Mouse (Mus musculus) gastrocnemius, adult 2 months (tissue): ENCODE results near the gene Clec4f. TPM values are rescaled to one million over a fixed set of nuclear protein-coding genes. Genes with fewer than 3 reads are reported as not detected.

Source experiments
- DNase-seq: peaks from one replicate; pipeline ENCODE4 v3.0.0; 2022
- H3K27ac ChIP-seq: fragments of 200-600 bp; 2 replicates; pipeline ENCODE4 v1.8.1; 2022; ENCODE audit warnings: mild to moderate bottlenecking
- H3K4me3 ChIP-seq: fragments of 200-600 bp; 2 replicates; pipeline ENCODE4 v1.8.1; 2022; ENCODE audit warnings: mild to moderate bottlenecking, moderate library complexity
- CTCF ChIP-seq: fragments of 200-600 bp; IDR thresholded peaks from 2 replicates; pipeline ENCODE4 v1.8.1; 2022; ENCODE audit warnings: antibody characterized with exemption, mild to moderate bottlenecking, moderate library complexity
- intact Hi-C: fragments of 180-260 bp; cut with DNase I; formaldehyde crosslinking; loops from one replicate; pipeline ENCODE4 v1.15.1; 2025
- long read RNA-seq, 2 experiments: library from polyadenylated mRNA; stranded (forward); transcript quantifications; one replicate each; pipeline ENCODE4 v2.0.0; 2021
- total RNA-seq, 2 experiments: library from RNA; stranded (reverse); gene quantifications; 2 replicates each; pipeline ENCODE4 v1.2.3; 2021

The Clec4f gene
- not detected for total RNA-seq
- long read RNA-seq, experiment 1: 0 reads
- long read RNA-seq, experiment 2: 0 reads

DNA sequence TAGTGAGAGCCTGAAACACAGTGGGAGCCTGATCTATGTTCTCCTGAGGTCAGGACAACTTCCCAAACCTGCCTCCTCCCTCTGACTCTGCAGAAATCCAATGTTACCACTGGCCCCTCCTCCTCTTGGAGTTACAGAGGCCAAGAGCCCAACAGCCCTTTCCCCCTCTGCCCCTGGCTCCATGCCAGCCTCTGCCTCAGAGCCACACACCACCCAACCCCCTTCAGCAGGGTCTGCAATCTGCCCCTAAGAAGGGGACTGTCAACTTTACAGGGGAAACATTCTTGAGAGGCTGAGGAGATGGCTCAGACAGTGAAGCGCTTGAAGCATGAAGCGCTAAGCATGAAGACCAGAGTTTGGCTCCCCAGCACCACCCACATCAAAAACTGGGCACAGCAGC, at the start of gene Clec4f:
TSS of gene Clec4f (minus strand) at position 101 of the 400 bp plus-strand sequence.
- intact Hi-C loops: no loop called here
- no peak within 1 kb of the TSS for H3K27ac ChIP-seq
- H3K4me3 ChIP-seq: no peak within 1 kb of the TSS
- no peak for DNase-seq
- no peak for TF ChIP-seq CTCF

DNA sequence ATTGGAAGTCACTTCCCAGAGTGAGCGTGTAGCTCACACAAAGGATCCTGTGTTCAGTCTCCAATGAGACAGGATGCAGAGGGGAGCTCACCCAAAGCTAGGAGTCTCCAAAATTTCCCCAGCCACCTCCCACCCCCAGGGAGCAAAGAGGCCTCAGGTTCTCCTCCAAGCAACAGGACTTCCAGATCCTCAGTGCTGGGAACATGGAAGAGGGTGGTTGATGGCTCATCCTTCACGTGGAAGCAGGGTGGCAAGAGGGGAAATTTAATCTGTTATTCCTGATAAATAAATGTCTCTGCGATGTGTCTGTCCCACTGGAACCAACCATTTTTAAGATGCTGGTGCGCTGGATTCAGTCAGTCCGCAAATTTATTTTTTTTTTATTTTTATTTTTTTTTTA, 48.7 kb upstream of the Clec4f start:
- intact Hi-C loops: no loop called here
- no peak for DNase-seq
- Histone ChIP-seq H3K27ac (no peak overlapping the region), H3K4me3 (no peak overlapping the region)
- no peak for TF ChIP-seq CTCF

DNA sequence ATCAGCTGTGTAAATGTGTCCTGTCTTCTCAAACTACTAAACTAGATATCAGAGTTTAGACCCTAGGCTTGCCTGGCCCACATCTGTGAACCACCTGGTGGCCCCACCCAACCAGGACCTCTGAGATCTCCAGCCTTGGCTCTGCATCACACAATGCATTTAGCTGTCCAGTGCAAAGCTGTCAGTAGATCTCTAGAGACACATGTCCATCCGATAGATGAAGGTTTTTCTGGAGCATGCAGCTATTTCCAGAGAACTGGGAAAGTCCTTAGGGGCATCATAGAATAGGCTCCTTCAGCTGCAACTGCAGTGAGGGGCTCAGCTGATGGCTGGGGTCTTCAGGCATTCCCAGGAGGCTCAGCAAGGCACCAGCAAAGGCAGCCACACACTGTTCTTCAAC, 48.3 kb upstream of the Clec4f start:
- Histone ChIP-seq H3K27ac (no peak overlapping the region), H3K4me3 (no peak overlapping the region)
- intact Hi-C loops: no loop called here
- no peak for DNase-seq
- TF ChIP-seq CTCF: no peak

DNA sequence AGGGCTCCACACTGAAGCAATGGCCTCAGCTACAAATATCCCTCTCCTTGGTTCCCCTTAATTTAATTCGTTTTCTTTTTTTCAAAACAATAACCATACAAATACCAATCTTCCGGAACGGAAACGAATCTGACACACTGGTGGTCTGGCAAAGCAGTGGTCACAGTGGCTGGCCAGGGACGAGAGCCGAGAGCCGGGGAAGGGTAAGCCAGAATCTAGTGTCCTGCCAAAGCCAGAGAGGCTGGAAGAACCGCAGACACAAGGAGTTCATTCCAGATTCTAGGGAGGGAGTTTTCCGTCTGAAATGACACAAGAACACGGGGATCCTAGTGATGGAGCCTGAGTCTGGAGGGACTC, 47.7 kb upstream of the Clec4f start:
- no peak overlapping the region for H3K4me3 ChIP-seq
- no peak for TF ChIP-seq CTCF
- no peak overlapping the region for H3K27ac ChIP-seq
- intact Hi-C loops: no loop called here
- DNase-seq: no peak

DNA sequence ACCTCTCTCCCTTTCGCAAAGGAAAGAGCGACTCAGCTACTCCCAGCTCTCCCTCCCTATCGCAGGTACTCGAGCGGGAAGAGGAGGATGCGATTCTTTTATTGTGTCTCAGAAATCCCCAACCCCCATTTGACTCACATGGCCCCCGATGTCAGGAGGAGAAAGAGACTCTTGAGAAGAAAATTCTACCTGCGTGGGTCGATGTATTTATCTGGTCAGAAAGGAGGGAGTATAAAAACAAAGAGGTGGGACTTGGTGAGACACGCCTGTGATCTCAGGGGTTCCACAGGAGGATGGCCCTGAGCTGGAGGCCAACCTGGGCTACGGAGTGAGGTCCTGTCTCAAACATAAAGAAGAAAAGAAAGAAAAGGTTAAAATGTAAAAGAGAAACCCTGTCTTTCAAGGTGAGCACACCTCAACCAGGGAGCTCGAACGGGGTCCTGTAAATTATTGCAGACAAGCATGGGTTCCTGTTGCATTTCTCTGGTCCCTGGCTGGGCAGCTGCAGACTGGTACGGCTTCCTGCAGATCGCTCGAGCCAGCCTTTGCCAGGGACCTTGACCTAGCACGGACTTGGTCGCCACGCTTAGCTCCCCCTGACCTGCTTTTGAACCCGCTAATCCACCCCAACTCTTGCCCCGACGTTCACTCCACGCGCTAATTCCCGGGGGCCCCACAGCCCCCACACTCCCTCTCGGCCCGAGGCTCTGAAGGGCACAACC, 47.2 kb upstream of the Clec4f start:
- H3K4me3 ChIP-seq: no peak overlapping the region
- DNase-seq: no peak
- TF ChIP-seq CTCF: no peak
- no peak overlapping the region for H3K27ac ChIP-seq
- intact Hi-C loops: no loop called here

DNA sequence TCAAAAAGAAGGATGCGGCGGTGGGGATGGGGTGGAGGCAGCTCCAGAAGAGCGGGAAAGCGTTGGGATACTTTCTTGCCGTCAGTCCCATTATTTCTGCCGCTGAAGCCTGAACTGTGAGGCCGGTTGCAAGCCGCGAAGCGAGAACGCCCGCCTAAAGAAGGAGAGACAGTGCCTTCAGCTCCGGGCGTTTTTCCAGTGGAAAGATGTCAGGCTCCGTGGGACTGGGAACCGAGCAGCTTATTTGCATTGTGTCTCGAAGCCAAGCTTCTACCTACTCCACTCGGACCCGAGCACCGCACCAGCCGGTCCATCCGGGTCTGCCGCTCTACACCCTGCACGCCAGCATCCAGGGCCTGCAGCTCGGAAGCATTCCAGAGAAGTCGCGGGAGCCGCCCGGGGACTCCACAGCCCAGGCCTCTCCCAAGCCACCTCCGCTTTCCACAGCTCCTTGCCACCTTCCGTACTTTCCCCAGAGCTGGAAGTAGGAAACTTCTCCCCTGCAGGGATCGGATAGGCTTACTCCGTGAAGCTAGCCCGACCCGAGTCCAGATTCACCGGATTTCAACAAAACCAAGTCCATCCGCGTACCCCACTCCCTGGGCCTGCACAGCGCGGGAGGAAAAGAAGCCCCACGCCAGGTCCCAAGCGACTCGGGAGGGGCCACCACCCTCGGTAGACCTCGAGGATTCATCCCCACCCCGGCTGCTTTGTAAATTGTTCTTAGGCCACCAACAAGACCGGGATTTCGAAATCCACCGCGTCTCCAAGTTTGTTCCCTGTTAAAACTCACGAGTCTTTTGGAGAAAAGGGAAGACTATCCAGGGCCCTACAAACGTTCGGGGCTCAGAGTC, 46.4 kb upstream of the Clec4f start:
- Histone ChIP-seq H3K4me3 (no peak overlapping the region), H3K27ac (no peak overlapping the region)
- no peak for TF ChIP-seq CTCF
- no peak for DNase-seq
- intact Hi-C loops: no loop called here

DNA sequence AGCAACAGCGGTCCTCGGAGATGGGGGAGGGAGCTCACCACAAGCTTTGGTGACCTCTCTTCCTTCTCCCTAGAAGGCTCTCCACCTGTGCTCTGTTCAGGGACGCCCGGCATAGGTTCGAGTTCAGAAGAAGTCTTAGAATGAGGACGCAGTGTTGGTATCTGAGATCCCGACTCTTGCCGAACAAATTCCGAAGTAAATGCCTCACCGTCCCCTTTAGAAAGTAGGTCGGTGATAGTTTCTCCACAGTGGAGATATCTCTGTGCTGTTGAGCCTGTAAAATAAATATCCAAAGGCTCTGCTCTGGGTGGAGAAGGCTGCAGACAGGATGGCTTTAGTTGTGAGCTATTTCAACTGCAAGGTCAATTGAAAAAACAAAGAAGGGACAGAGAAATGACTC, 45.0 kb upstream of the Clec4f start:
- Histone ChIP-seq H3K27ac (no peak overlapping the region), H3K4me3 (no peak overlapping the region)
- intact Hi-C loops: no loop called here
- DNase-seq: no peak
- no peak for TF ChIP-seq CTCF

DNA sequence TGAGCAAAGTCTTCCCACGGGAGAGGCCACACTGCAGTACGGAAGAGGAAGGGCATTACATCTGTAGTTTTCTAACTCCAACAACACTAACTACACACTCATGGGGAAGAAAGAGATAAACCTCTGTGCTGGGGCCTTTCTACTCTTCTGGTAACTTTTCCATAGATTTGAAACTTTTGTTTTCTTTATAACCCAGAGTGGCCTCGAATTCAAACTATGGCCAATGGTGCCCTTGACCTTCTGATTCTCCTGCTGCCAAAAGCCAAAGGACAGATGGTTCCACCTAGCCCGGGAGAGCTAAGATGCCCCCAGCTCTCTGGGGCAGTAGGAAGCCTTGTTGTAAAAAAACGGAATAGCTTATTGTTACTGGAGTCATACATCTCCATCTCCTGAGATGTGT, 44.0 kb upstream of the Clec4f start:
- DNase-seq: no peak
- TF ChIP-seq CTCF: no peak
- Histone ChIP-seq H3K27ac (no peak overlapping the region), H3K4me3 (no peak overlapping the region)
- intact Hi-C loops: no loop called here

DNA sequence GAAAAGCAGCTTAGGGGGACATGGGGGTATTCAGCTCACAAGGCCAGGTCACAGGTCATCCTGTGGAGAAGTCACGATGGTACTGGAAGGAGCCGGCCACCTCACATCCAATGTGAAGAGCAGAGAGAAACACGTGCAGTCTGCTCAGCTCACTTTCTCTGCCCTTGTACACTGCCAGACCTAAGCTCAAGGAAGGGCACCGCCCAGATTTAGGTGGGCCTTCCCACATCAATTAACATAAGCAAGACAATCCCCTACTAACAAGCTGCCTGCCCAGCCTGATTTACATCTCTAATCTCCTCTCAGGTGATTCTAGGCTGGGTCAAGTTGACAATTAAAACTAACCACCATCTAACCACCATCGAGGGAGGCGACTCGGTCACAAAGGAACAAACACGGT, 41.9 kb upstream of the Clec4f start:
- Histone ChIP-seq H3K27ac (no peak overlapping the region), H3K4me3 (no peak overlapping the region)
- no peak for DNase-seq
- no peak for TF ChIP-seq CTCF
- intact Hi-C loops: no loop called here

DNA sequence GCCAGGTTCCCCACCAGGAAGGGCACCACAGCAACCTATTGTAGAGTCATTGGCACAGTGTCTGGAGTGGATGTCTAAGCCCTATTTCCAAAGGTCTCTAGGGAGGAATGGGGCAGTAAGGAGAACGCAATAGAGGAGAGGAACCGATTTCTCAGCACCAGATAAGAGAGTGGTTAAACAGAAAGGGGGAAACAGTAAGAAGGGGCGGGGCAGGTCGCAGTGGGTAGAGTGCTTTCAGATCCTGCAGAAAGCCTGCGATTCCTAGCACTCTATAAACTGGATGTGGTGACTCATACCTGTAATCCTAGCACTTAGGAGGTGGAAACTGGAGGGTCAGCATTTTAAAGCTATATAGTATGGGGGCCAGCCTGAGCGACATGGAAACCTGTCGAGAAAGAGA, 40.7 kb upstream of the Clec4f start:
- intact Hi-C loops: no loop called here
- Histone ChIP-seq H3K4me3 (no peak overlapping the region), H3K27ac (no peak overlapping the region)
- no peak for DNase-seq
- TF ChIP-seq CTCF: no peak

DNA sequence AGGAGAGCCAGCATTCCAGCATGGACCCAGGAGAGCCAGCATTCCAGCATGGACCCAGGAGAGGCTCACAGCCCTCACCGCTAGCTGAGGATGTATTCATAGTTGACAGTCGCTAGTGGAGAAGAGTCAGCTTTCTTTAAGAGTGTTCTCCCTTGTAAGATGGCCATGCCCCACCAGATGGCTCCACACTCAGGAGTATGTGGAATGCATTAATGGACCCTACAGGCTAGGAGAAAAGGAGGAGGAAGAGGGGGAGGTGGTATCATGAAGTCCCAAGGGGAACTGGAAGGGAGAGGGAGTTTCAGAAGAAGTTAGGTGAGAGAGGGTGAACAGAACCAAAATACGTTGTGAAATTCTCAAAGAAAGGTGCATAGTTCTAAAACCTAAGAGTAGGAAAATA, 39.7 kb upstream of the Clec4f start:
- intact Hi-C loops: no loop called here
- H3K4me3 ChIP-seq: no peak overlapping the region
- TF ChIP-seq CTCF: no peak
- DNase-seq: no peak
- H3K27ac ChIP-seq: no peak overlapping the region

DNA sequence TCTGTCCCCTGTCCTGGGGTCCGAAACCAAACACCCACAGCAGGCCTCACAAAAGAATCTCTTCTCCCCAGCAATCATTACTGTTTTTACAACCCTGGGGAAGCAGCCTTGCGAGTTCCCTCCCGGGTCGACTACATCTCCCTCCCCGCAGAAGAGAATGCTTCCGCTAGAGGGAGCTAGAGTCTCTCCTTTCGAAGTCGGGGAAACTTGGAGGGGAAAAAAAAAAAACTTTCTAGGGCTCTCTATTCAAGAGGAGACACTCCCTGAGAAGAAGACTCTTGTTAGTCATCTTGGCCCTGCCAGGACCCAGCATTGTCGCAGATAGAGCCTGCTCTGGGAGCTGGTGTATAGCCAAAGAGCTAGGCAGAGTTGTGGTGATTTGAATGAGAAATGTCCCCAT, 37.8 kb upstream of the Clec4f start:
- no peak overlapping the region for H3K4me3 ChIP-seq
- TF ChIP-seq CTCF: peak; percentile 81
- H3K27ac ChIP-seq: no peak overlapping the region
- intact Hi-C loops: loop anchor here (1.0 kb wide), 1 partner anchor 37 kb away; no protein-coding TSS in a partner anchor
- peak; percentile 45 for DNase-seq

DNA sequence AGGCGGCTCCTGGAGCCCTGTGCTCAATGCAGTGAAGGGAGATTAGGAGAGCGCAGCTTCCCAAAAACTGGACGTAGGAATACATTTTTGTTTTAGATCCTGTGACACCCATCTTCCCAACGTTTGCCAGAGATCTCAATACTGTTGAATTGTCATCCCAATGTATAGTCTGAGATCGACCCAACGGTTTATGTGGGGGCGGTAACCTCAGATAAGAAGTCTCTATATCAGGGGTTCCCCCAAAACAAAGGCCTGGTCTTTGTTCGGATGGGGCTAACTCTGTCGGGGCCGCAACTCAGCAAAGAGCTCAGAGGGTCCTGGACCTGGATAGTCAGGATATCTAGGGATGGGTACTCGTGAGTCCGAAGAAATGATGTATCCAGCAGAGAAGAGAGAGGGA, 37.0 kb upstream of the Clec4f start:
- no peak for TF ChIP-seq CTCF
- intact Hi-C loops: no loop called here
- H3K4me3 ChIP-seq: no peak overlapping the region
- DNase-seq: no peak
- no peak overlapping the region for H3K27ac ChIP-seq

DNA sequence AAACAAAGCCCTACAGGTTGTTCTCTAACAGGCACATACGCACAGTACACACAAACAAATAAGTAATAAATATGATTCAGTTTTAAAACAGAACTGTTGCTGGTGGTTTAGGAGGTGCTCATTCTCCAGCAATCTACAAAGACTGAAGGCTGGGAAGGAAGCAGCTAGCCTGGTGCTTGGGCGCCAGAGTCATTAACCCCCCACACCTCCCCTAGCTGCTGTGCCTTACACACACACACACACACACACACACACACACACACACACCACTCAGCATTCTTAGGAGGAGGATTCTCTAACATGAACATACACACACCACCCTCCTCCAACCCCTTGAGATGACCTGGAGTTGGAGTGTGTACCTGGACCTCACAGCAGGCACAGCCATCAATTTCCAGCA, 34.9 kb upstream of the Clec4f start:
- no peak overlapping the region for H3K4me3 ChIP-seq
- intact Hi-C loops: no loop called here
- no peak overlapping the region for H3K27ac ChIP-seq
- no peak for TF ChIP-seq CTCF
- DNase-seq: no peak
